Mouse (Mus musculus) neural tube, embryonic 14.5 days (tissue): Measurements from ENCODE around the gene Irf3. TPM values are rescaled to one million over a fixed set of nuclear protein-coding genes. Genes with fewer than 3 reads are reported as not detected.

Source experiments
- ATAC-seq: fragments of 200-750 bp; cut with Nextera tagmentation; 2 replicates; pipeline ENCODE4 v1.8.0; 2017; ENCODE audit warnings: low read depth, mild to moderate bottlenecking, moderate TSS enrichment, moderate library complexity
- H3K27ac ChIP-seq: fragments of 300-500 bp; sonication (generic); 2 replicates; pipeline ENCODE4 v1.5.1; 2014; ENCODE audit warnings: low read depth, mild to moderate bottlenecking, control low read depth, low read length, moderate library complexity, mixed read lengths
- H3K27me3 ChIP-seq: fragments of 300-500 bp; sonication (generic); 2 replicates; pipeline ENCODE4 v1.6.1; 2014; ENCODE audit warnings: low read length; ENCODE audit not compliant: control insufficient read depth, insufficient read depth
- H3K36me3 ChIP-seq: fragments of 300-500 bp; sonication (generic); 2 replicates; pipeline ENCODE4 v1.6.1; 2014; ENCODE audit warnings: low read length, mixed read lengths; ENCODE audit not compliant: control insufficient read depth, insufficient read depth
- H3K4me1 ChIP-seq: fragments of 300-500 bp; sonication (generic); 2 replicates; pipeline ENCODE4 v1.6.1; 2014; ENCODE audit warnings: low read length; ENCODE audit not compliant: control insufficient read depth, insufficient read depth
- H3K4me2 ChIP-seq: fragments of 300-500 bp; sonication (generic); 2 replicates; pipeline ENCODE4 v1.6.1; 2014; ENCODE audit warnings: mild to moderate bottlenecking, low read depth, low read length, control low read depth
- H3K4me3 ChIP-seq: fragments of 300-500 bp; sonication (generic); 2 replicates; pipeline ENCODE4 v1.5.1; 2014; ENCODE audit warnings: low read depth, low read length, control low read depth, mixed read lengths
- H3K9ac ChIP-seq: fragments of 300-500 bp; sonication (generic); replicated peaks from 2 replicates; pipeline ENCODE4 v1.6.1; 2014; ENCODE audit warnings: low read depth, mild to moderate bottlenecking, control low read depth, low read length, mixed read lengths
- H3K9me3 ChIP-seq: fragments of 300-500 bp; sonication (generic); 2 replicates; pipeline ENCODE4 v1.6.1; 2016; ENCODE audit warnings: low read length; ENCODE audit not compliant: control insufficient read depth
- WGBS: fragments of 180-500 bp; shearing (Covaris S2); extraction: QIAGEN DNeasy Blood & Tissue Kit; methylation state at CpG from one replicate; pipeline ENCODE4 v1.1.7; 2014; 5-methylcytosine and 5-hydroxymethylcytosine counted together
- polyA plus RNA-seq: library from polyadenylated mRNA; unstranded; fragments of >200 nt; fragmentation: Nextera tagmentation; extraction: Ambion mirVana; gene quantifications from 2 replicates; pipeline ENCODE4 v1.2.1, GENCODE M21; 2014

Gene Irf3
- polyA plus RNA-seq, result 53.8 and 60.2 TPM in 2 replicates

GRCm38 (mm10) chr7:44997231-44997939 lies at the start of gene Irf3:
Gene Irf3 (plus strand): TSS chr7:44997648.
- Histone ChIP-seq H3K9me3 (no peaks in the 10 kb centered on the region), H3K4me2 (peak within 1 kb of the TSS; percentile 70), H3K27me3 (no peaks in the 10 kb centered on the region), H3K9ac (peak within 1 kb of the TSS; percentile 62), H3K36me3 (peaks cover 14% of the 10 kb centered on the region), H3K4me3 (peak within 1 kb of the TSS; percentile 59), H3K4me1 (peaks cover 10% of the 10 kb centered on the region), H3K27ac (peak within 1 kb of the TSS; percentile 74)
- under 1% methylated on average over 43 of the region's 43 CpGs for WGBS
- peak; percentile 90 for ATAC-seq

GRCm38 (mm10) chr7:44949922-44950321 lies 47.5 kb upstream of the Irf3 start:
- H3K9me3 ChIP-seq, result no peaks in the 10 kb centered on the region
- 76% methylated on average over 6 of the region's 6 CpGs for whole genome bisulfite sequencing
- peaks cover 13% of the 10 kb centered on the region for H3K27me3 ChIP-seq
- ATAC-seq, result no peak
- no peak overlapping the region for H3K4me2 ChIP-seq
- H3K4me3 ChIP-seq, result no peak overlapping the region
- no peak overlapping the region for H3K9ac ChIP-seq
- H3K36me3 ChIP-seq, result no peaks in the 10 kb centered on the region
- H3K27ac ChIP-seq, result no peak overlapping the region
- 0 out of 2 replicates have a peak, but pooled peaks cover 3% of the 10 kb centered on the region for H3K4me1 ChIP-seq

- peaks cover 13% of the 10 kb centered on the region for H3K27me3 ChIP-seq
- ATAC-seq, result peak; percentile 36; the same call in 1 of the 2 replicates
- H3K4me2 ChIP-seq, result peak overlapping the region; percentile 67
- H3K9me3 ChIP-seq, result no peaks in the 10 kb centered on the region
- no peak overlapping the region for H3K27ac ChIP-seq
- no peak overlapping the region for H3K9ac ChIP-seq
- peak overlapping the region; percentile 34 for H3K4me3 ChIP-seq
- 1% methylated on average over 10 of the region's 10 CpGs for WGBS
- 0 out of 2 replicates have a peak, but pooled peaks cover 4% of the 10 kb centered on the region for H3K4me1 ChIP-seq
- H3K36me3 ChIP-seq, result no peaks in the 10 kb centered on the region
These were observed 45.5 kb upstream of the Irf3 start for GRCm38 (mm10) chr7:44951960-44952359.

- peak overlapping the region; percentile 34 for H3K4me3 ChIP-seq
- ATAC-seq, result peak; percentile 84
- H3K27ac ChIP-seq, result no peak overlapping the region
- 6% methylated on average over 24 of the region's 24 CpGs for WGBS
- H3K9me3 ChIP-seq, result no peaks in the 10 kb centered on the region
- H3K4me1 ChIP-seq, result 0 out of 2 replicates have a peak, but pooled peaks cover 5% of the 10 kb centered on the region
- H3K27me3 ChIP-seq, result peaks cover 13% of the 10 kb centered on the region
- H3K9ac ChIP-seq, result peak overlapping the region; percentile 43; the same call in 1 of the 2 replicates
- H3K36me3 ChIP-seq, result no peaks in the 10 kb centered on the region
- H3K4me2 ChIP-seq, result peak overlapping the region; percentile 67
These were observed 44.7 kb upstream of the Irf3 start for GRCm38 (mm10) chr7:44952611-44953306.

- H3K9ac ChIP-seq, result no peak overlapping the region
- no peak overlapping the region for H3K27ac ChIP-seq
- H3K27me3 ChIP-seq, result peaks cover 13% of the 10 kb centered on the region
- ATAC-seq, result no peak
- H3K4me2 ChIP-seq, result no peak overlapping the region
- 0 out of 2 replicates have a peak, but pooled peaks cover 5% of the 10 kb centered on the region for H3K4me1 ChIP-seq
- no peaks in the 10 kb centered on the region for H3K36me3 ChIP-seq
- H3K4me3 ChIP-seq, result no peak overlapping the region
- no peaks in the 10 kb centered on the region for H3K9me3 ChIP-seq
- WGBS, result 55% methylated on average over 13 of the region's 14 CpGs
These were observed 43.9 kb upstream of the Irf3 start for GRCm38 (mm10) chr7:44953561-44953960.

GRCm38 (mm10) chr7:44954091-44954885 lies 43.2 kb upstream of the Irf3 start:
- H3K27ac ChIP-seq, result no peak overlapping the region
- ATAC-seq, result no peak
- H3K9me3 ChIP-seq, result no peaks in the 10 kb centered on the region
- H3K9ac ChIP-seq, result no peak overlapping the region
- no peak overlapping the region for H3K4me3 ChIP-seq
- peaks cover 13% of the 10 kb centered on the region for H3K27me3 ChIP-seq
- 86% methylated on average over 12 of the region's 12 CpGs for WGBS
- 0 out of 2 replicates have a peak, but pooled peaks cover 5% of the 10 kb centered on the region for H3K4me1 ChIP-seq
- no peak overlapping the region for H3K4me2 ChIP-seq
- peaks cover 5% of the 10 kb centered on the region for H3K36me3 ChIP-seq

GRCm38 (mm10) chr7:44955628-44956027 lies 41.8 kb upstream of the Irf3 start:
- Histone ChIP-seq H3K9ac (no peak overlapping the region), H3K4me1 (0 out of 2 replicates have a peak, but pooled peaks cover 5% of the 10 kb centered on the region), H3K4me2 (no peak overlapping the region), H3K27me3 (peaks cover 10% of the 10 kb centered on the region), H3K4me3 (no peak overlapping the region), H3K27ac (no peak overlapping the region), H3K36me3 (peaks cover 9% of the 10 kb centered on the region), H3K9me3 (no peaks in the 10 kb centered on the region)
- WGBS, result 60% methylated on average over 5 of the region's 5 CpGs
- ATAC-seq, result no peak

GRCm38 (mm10) chr7:44956266-44956665 lies 41.2 kb upstream of the Irf3 start:
- Histone ChIP-seq H3K9ac (no peak overlapping the region), H3K27me3 (peaks cover 10% of the 10 kb centered on the region), H3K4me3 (no peak overlapping the region), H3K36me3 (peaks cover 16% of the 10 kb centered on the region), H3K4me1 (0 out of 2 replicates have a peak, but pooled peaks cover 5% of the 10 kb centered on the region), H3K27ac (peak overlapping the region; percentile 48), H3K4me2 (no peak overlapping the region), H3K9me3 (no peaks in the 10 kb centered on the region)
- no peak for ATAC-seq
- 48% methylated on average over 6 of the region's 6 CpGs for WGBS
